Mouse (Mus musculus) forebrain, embryonic 10.5 days (tissue): ENCODE measurements around the gene Tars2. TPM values are rescaled to one million over a fixed set of nuclear protein-coding genes. Genes with fewer than 3 reads are reported as not detected.
"Not testable (repeated sequence)": the region's sequence is repeated elsewhere in the genome, so short reads cannot be mapped to it uniquely, and the experiment has no call there.

Source experiments
- DNase-seq: peaks from one replicate; pipeline ENCODE4 v3.0.0-alpha.2; 2017; ENCODE audit warnings: low spot score; ENCODE audit errors: extremely low spot score
- H3K27ac ChIP-seq: fragments of 300-500 bp; sonication (generic); 2 replicates; pipeline ENCODE4 v1.5.1; 2016; ENCODE audit warnings: mild to moderate bottlenecking
- H3K27me3 ChIP-seq: fragments of 300-500 bp; sonication (generic); 2 replicates; pipeline ENCODE4 v1.6.1; 2016; ENCODE audit warnings: mild to moderate bottlenecking; ENCODE audit not compliant: poor library complexity, severe bottlenecking
- H3K36me3 ChIP-seq: fragments of 300-500 bp; sonication (generic); replicated peaks from 2 replicates; pipeline ENCODE4 v1.6.1; 2016; ENCODE audit warnings: mild to moderate bottlenecking, moderate library complexity
- H3K4me1 ChIP-seq: fragments of 300-500 bp; sonication (generic); 2 replicates; pipeline ENCODE4 v1.6.1; 2016
- H3K4me3 ChIP-seq: fragments of 300-500 bp; sonication (generic); 2 replicates; pipeline ENCODE4 v1.5.1; 2016; ENCODE audit warnings: mild to moderate bottlenecking, moderate library complexity
- H3K9me3 ChIP-seq: fragments of 300-500 bp; sonication (generic); 2 replicates; pipeline ENCODE4 v1.6.1; 2016; ENCODE audit warnings: mild to moderate bottlenecking, moderate library complexity
- WGBS: fragments of 180-500 bp; shearing (Covaris S2); methylation state at CpG from one replicate; pipeline ENCODE4 v1.1.7; 2016; 5-methylcytosine and 5-hydroxymethylcytosine counted together
- polyA plus RNA-seq: library from polyadenylated mRNA; unstranded; fragments of >200 nt; fragmentation: Nextera tagmentation; extraction: Ambion mirVana; gene quantifications from 2 replicates; pipeline ENCODE4 v1.2.1, GENCODE M21; 2016

Tars2 gene
- polyA plus RNA-seq, 1 experiment from 2014 or later, result 76.5 TPM

GRCm38 (mm10) chr3:95703276-95703675 is 56.7 kb downstream of the Tars2 start:
- H3K36me3 ChIP-seq, result no peaks in the 10 kb centered on the region
- peaks cover 30% of the 10 kb centered on the region for H3K4me1 ChIP-seq
- H3K27me3 ChIP-seq, result no peaks in the 10 kb centered on the region
- no peaks in the 10 kb centered on the region for H3K9me3 ChIP-seq
- no peak overlapping the region for H3K27ac ChIP-seq
- no peak overlapping the region for H3K4me3 ChIP-seq
- DNase-seq, result no peak
- 93% methylated on average over 3 of the region's 3 CpGs for WGBS

- Histone ChIP-seq H3K27ac (peak overlapping the region; percentile 87), H3K4me1 (peaks cover 30% of the 10 kb centered on the region), H3K4me3 (peak overlapping the region; percentile 43), H3K9me3 (no peaks in the 10 kb centered on the region), H3K36me3 (no peaks in the 10 kb centered on the region), H3K27me3 (no peaks in the 10 kb centered on the region)
- DNase-seq, result peak; percentile 84
- WGBS, result 5% methylated on average over 24 of the region's 24 CpGs
Observed at GRCm38 (mm10) chr3:95701877-95702540, 58.0 kb downstream of the Tars2 start.

- 69% methylated on average over 2 of the region's 2 CpGs for WGBS
- Histone ChIP-seq H3K4me1 (peaks cover 38% of the 10 kb centered on the region), H3K36me3 (no peaks in the 10 kb centered on the region), H3K4me3 (no peak overlapping the region), H3K9me3 (no peaks in the 10 kb centered on the region), H3K27ac (peak overlapping the region; percentile 87), H3K27me3 (no peaks in the 10 kb centered on the region)
- DNase-seq, result no peak
Observed at GRCm38 (mm10) chr3:95701085-95701484, 58.9 kb downstream of the Tars2 start.

GRCm38 (mm10) chr3:95700233-95700681 is 59.7 kb downstream of the Tars2 start:
- 64% methylated on average over 6 of the region's 6 CpGs for WGBS
- DNase-seq, result no peak
- Histone ChIP-seq H3K4me3 (no peak overlapping the region), H3K9me3 (no peaks in the 10 kb centered on the region), H3K36me3 (no peaks in the 10 kb centered on the region), H3K4me1 (peaks cover 46% of the 10 kb centered on the region), H3K27me3 (no peaks in the 10 kb centered on the region), H3K27ac (peak overlapping the region; percentile 22; the same call in 1 of the 2 replicates)

GRCm38 (mm10) chr3:95698286-95698685 is 61.7 kb downstream of the Tars2 start:
- Histone ChIP-seq H3K36me3 (no peaks in the 10 kb centered on the region), H3K27me3 (no peaks in the 10 kb centered on the region), H3K4me1 (peaks cover 51% of the 10 kb centered on the region), H3K27ac (no peak overlapping the region), H3K9me3 (no peaks in the 10 kb centered on the region), H3K4me3 (no peak overlapping the region)
- WGBS, result 85% methylated on average over 4 of the region's 4 CpGs
- no peak for DNase-seq

- Histone ChIP-seq H3K36me3 (no peaks in the 10 kb centered on the region), H3K4me3 (no peak overlapping the region), H3K27ac (peak overlapping the region; percentile 65), H3K4me1 (peaks cover 38% of the 10 kb centered on the region), H3K27me3 (no peaks in the 10 kb centered on the region), H3K9me3 (no peaks in the 10 kb centered on the region)
- no peak for DNase-seq
- 38% methylated on average over 7 of the region's 7 CpGs for WGBS
Observed at GRCm38 (mm10) chr3:95696360-95696759, 63.6 kb downstream of the Tars2 start.

GRCm38 (mm10) chr3:95695796-95696195 is 64.2 kb downstream of the Tars2 start:
- WGBS, result 52% methylated on average over 3 of the region's 3 CpGs
- Histone ChIP-seq H3K4me3 (no peak overlapping the region), H3K27me3 (no peaks in the 10 kb centered on the region), H3K36me3 (no peaks in the 10 kb centered on the region), H3K9me3 (no peaks in the 10 kb centered on the region), H3K27ac (peak overlapping the region; percentile 65), H3K4me1 (peaks cover 33% of the 10 kb centered on the region)
- DNase-seq, result no peak

- no peak overlapping the region for H3K4me3 ChIP-seq
- no peaks in the 10 kb centered on the region for H3K27me3 ChIP-seq
- H3K4me1 ChIP-seq, result peaks cover 27% of the 10 kb centered on the region
- H3K9me3 ChIP-seq, result no peaks in the 10 kb centered on the region
- no peak for DNase-seq
- 87% methylated on average over 11 of the region's 11 CpGs for WGBS
- no peaks in the 10 kb centered on the region for H3K36me3 ChIP-seq
- H3K27ac ChIP-seq, result peak overlapping the region; percentile 65; the same call in 1 of the 2 replicates
Observed at GRCm38 (mm10) chr3:95694808-95695703, 65.0 kb downstream of the Tars2 start.

GRCm38 (mm10) chr3:95693821-95694807 is 65.9 kb downstream of the Tars2 start:
- Histone ChIP-seq H3K4me3 (no peak overlapping the region), H3K27ac (no peak overlapping the region), H3K36me3 (no peaks in the 10 kb centered on the region), H3K9me3 (no peaks in the 10 kb centered on the region), H3K27me3 (0 out of 2 replicates have a peak, but pooled peaks cover 2% of the 10 kb centered on the region), H3K4me1 (peaks cover 32% of the 10 kb centered on the region)
- no peak for DNase-seq
- WGBS, result 77% methylated on average over 11 of the region's 11 CpGs

- 85% methylated on average over 6 of the region's 6 CpGs for WGBS
- Histone ChIP-seq H3K4me3 (no peak overlapping the region), H3K36me3 (no peaks in the 10 kb centered on the region), H3K27ac (no peak overlapping the region), H3K4me1 (peaks cover 46% of the 10 kb centered on the region), H3K9me3 (no peaks in the 10 kb centered on the region), H3K27me3 (peaks cover 16% of the 10 kb centered on the region; the same call in 1 of the 2 replicates)
- DNase-seq, result no peak
Observed at GRCm38 (mm10) chr3:95692677-95693076, 67.3 kb downstream of the Tars2 start.

- peaks cover 29% of the 10 kb centered on the region for H3K27me3 ChIP-seq
- not testable (repeated sequence) for H3K4me3 ChIP-seq, DNase-seq, H3K9me3 ChIP-seq, H3K27ac ChIP-seq, H3K36me3 ChIP-seq
- peaks cover 54% of the 10 kb centered on the region for H3K4me1 ChIP-seq
- 95% methylated on average over 2 of the region's 2 CpGs for WGBS
Observed at GRCm38 (mm10) chr3:95690552-95690951, 69.5 kb downstream of the Tars2 start.
